Mouse (Mus musculus) c-Kit-positive CD71-positive TER-119-positive erythroid progenitor cells, embryonic 14.5 days (primary cell): ENCODE data around the gene Tk1.

Experiments
- DNase-seq: peaks from one replicate; pipeline ENCODE4 v3.0.0-alpha.2; 2013; ENCODE audit warnings: low spot score

The Tk1 gene

DNA sequence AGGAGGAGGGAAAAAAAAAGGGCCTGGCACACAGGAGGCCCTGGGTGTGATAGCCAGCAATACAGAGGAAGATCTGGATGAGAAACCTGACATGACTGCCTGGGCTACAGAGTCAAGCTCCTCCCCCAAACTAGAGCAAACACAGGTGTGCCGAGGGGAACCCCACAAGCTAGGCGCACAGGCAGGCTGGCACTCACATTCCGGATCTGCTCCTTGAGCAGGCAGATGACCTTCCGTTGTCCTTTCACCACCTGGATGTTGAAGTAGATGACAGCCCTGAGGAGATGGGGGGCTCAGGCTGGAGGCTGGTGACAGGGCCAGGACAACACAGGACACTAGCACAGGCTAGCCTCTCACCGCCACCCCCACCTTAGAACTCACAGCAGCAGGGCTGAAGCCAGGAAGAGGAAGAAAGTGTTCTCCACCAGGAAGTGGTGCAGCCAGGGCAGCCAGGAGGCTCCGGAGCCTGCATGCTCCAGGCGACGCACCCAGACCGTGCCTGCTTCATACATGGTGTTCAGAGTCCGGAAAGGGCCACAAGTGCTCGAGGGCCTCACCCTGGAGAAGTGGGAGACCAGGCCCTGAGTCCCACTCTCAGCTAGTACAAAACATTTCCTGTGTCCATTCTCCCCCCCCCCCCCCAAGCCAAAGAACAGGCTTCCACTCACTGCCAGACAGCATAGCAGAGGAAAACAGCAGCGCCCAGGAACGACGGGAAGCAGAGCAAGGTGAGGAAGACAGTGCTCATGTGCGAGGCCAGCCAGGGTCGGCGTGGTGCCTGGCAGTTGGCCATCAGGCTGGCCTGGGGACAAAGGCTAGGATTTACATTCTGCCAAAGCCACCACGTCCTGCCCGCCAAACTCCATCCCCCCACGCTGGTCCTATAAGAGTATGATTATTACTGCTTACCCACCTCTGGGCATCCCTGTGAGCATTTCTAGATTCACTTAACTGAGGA, 56.9 kb downstream of the Tk1 start:
- no peak for DNase-seq

DNA sequence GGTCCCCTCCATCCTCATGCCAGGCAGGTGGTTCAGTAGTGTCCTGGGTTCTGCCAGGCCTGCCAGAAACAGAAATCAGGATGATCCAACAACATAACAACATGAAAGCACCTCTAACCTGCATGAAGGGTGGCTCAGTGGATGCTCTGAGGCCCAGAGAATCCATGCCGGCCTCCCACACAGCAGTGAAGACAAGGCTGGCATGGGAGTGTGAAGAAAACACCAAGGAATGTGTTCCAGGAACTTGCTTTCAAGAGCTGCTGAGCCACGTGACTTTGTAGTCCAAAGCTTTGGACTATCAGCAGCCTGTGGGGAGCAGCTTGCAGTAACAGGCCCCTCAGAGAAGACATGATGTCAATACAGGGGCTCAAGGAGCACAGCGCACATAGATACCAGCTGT, 59.6 kb downstream of the Tk1 start:
- no peak for DNase-seq
